Mouse (Mus musculus) urinary bladder, postnatal 4 days (tissue): ENCODE data around the gene Cd3e.
"Not testable (repeated sequence)": the region's sequence is repeated elsewhere in the genome, so short reads cannot be mapped to it uniquely, and the experiment has no call there.

ENCODE experiments used
- DNase-seq, 2 experiments: peaks; one replicate each; pipeline ENCODE4 v3.0.0; 2021 to 2022; ENCODE audit warnings: low spot score in 2 of 2

Cd3e gene

DNA sequence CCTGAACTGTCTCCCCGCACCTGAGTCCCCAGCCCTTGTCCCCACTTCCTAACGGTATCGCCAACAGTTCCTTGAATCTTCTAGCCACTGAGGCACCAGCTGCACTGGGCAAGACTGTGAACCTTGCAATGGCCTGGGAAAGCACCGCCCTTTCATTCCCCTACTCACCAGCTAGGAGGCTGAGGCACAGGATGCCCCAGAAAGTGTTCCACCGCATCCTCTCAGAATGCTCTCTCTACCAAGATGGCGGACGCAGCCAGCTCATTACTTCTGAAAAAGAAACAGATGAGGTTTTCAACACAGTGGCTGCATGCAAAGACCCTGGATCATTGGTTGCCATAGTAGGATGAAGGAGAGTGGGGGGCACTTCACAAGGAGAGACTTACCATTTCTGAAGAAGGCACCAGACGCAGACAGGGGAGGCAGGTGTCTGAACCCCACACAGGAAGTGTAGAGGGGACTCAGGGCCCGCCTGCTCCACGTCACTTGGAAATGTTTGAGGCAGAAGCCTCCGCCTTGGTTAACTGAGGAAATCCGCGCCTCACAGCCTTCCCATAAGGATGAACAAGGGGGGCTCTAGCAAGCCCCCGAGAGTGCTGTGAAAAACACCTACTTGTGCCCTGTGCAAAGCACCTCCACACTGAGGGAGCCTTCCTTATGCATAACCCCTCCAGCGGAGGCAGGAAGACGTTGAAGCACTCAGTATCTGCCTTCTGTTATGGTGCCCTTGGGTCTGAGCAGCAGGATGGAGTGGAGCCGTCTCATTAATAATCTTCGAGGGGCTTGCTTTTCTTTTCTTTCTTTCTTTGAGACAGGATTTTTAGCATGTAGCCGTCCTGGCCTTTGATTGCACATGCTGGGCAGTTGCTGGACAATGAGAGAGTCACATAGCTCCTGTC lies at the start of gene Cd3e:
Gene Cd3e, minus strand, starts transcription at position 448 of the 899 bp plus-strand sequence.
- DNase-seq = no peak

DNA sequence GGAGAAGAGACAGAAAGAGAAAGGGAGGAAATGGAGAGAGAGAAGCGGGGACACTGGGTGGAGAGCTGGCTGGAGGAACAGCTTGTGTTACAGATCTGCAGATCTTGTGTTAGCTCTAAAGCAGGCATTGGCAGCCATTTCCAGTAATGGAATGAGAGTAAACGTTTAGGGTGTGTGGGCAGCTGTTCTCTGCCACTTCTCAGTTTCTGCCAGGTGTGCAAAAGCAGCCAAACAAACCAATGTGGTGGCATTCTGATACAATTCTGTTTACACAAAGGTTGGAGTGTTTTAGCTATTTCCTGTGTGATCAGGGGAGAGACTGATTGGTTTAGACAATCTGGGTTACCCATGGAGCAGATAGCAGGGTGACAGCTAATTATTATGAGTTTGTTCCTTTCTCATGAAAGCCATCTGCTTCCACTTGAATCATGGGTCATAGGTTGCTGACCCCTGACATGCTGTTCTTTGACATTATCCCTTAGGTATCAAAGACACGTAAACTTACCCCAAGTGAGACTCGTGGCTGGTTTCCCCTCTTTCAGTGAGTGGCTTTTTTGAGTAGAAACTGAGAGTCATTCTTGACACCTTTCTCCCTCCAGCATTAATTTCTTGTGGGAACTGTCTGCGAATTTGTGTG lies 49.0 kb upstream of the Cd3e start:
- DNase-seq = no peak

GRCm38 (mm10) chr9:45055082-45055713 lies 45.8 kb upstream of the Cd3e start, which contains the start of gene Mpzl3:
Mpzl3 (plus strand) TSS chr9:45055186.
- peak; percentile 81 to 82 for DNase-seq

DNA sequence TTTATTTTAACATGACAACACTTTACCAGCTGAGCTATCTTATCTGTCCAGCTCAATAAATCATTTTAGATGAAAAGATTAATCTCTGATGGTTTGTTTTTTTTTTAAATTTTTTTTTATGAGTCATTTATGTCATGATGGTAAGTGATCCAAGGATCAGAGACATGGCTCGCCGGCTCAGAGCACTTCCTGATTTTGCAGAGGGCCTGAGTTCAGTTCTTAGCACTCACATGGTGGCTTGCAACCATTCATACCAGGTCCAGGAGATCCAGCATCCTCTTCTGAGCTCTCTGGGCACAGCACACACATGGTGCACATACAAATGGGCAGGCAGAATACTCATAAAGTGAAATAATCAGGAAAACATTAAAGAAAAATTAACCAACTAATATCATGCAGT lies 40.9 kb upstream of the Cd3e start:
- no peak for DNase-seq

DNA sequence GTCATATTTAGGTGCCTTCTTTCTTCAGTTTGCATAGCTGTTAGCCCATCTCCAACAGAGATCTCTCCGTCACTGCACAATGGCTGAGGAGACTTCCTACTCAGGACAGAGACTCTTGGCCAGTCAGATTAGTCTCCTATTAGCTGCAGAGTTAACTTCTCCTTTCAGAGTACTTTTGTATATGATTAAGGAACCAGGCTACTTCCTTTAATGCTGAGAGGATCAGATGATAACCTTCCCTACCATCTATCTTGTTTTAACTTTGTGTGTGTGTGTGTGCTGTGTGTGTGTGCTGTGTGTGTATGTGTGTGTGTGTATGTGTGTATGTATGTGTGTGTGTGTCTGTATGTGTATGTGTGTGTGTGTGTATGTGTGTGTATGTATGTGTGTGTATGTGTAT lies 40.3 kb upstream of the Cd3e start:
- DNase-seq = no peak

DNA sequence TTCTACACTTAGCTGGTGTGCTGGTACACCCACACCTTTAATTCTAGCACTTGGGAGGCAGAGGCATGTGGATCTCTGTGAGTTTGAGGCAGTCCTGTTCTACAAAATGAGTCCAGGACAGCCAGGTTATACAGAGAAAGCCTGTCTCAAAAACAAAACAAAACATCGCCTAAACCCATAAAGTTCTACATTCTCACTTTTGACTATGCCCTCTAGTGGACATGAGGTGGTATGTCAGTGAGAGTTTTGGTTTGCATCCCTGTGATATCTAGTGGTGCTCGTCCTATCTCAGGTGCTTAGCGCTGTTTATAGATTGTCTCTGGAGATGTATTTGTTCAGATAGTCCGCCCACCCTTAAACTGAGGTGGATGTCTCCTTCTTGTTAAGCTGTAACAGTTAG lies 39.1 kb upstream of the Cd3e start:
- DNase-seq = no peak

DNA sequence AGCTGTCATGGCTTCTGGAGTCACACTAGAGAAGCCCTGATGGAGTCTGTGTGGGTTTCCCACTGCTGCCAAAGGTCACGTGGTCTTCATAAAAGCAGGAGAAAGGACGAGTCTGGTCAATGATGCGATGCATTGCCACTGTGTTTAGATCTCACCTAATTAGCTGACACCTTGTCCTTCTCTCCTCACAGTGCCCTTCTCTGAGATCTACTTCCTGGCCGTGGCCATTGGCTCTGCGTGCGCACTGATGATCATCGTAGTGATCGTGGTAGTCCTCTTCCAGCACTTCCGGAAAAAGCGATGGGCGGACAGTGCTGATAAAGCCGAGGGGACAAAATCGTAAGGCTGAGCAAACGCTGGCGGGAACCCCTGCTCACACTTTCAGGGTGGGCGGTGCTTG lies 37.5 kb upstream of the Cd3e start:
- DNase-seq = no peak

- DNase-seq = no peak
Measured at GRCm38 (mm10) chr9:45042947-45043346, 33.5 kb upstream of the Cd3e start.

DNA sequence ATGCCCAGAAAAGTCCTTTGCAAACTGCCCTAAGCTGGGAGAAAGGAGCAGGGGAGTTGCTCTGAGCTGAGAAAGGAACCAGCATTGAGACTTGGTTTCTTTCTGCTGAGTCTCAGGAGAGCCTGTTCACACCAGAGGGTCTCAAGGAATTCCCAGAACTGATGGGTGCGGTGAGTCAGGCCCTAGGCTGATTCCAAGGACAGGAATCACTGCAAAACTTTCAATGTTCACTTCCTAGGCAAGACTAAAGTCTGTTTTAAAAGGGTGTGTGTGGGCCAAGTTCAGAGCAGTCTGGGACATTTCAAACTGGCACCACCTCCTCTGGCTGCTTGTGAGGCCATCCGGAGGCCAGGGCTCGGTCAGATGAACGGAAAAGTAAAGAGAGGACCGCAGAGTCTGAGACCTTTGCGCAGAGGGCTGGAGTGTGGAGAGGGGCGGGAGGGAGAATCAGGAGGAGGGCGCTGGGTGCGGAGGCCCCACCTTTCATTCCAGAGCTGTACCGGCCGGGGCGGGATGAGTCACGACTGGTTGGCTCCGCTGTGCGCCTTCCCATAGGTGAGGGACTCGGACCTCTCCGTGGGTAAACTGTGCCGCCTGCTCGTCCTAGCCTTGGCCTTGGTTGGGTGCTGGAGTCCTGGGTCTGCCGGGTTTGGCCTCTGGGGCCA lies 32.8 kb upstream of the Cd3e start:
- peak; percentile 68 to 74 for DNase-seq

- no peak for DNase-seq
Measured at GRCm38 (mm10) chr9:45041131-45041838, 31.9 kb upstream of the Cd3e start.

GRCm38 (mm10) chr9:45040066-45040845 lies 30.8 kb upstream of the Cd3e start:
- no peak for DNase-seq

GRCm38 (mm10) chr9:45039499-45039898 lies 30.1 kb upstream of the Cd3e start, which contains the start of gene Mpzl2:
Mpzl2 (plus strand) TSS chr9:45039799.
- no peak for DNase-seq

GRCm38 (mm10) chr9:45037803-45038202 lies 28.4 kb upstream of the Cd3e start:
- DNase-seq = not testable (repeated sequence)

DNA sequence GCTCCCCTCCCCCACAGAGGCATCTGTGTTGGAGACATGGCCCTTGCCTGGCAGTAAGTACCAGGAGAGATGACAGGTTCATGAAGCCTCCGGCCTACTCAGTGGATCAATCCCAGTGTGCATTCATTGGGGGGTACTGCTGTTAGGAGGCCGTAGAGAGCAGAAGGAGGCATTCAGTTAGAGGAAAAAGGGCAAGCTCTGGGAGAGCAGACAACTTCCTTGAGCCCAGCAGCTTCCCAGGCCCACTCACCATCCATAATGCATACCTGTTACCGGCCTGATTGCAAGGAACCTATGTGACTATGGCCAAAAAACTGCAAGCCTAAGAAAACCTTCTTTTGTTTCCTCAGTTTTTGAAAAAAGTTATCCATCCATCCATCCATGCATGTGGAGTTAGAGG lies 25.1 kb upstream of the Cd3e start:
- no peak for DNase-seq

DNA sequence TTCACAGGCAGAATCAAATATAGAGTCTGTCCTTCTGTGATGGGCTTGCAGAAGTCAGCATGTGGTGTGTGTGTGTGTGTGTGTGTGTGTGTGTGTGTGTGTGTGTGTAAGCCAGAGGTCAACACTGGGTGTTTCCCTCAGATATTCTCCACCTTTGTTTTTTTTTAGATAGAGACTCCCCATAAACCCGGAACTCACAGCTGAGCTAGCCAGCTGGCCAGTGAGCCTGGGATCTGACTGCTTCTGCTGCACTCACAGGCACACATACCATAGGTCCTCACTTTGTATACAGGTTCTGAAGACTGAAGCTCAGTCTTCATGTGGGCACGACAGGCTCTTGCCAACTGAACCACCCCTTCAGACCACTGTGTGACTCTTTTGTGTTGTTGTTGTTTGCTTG lies 22.8 kb upstream of the Cd3e start:
- DNase-seq = no peak

DNA sequence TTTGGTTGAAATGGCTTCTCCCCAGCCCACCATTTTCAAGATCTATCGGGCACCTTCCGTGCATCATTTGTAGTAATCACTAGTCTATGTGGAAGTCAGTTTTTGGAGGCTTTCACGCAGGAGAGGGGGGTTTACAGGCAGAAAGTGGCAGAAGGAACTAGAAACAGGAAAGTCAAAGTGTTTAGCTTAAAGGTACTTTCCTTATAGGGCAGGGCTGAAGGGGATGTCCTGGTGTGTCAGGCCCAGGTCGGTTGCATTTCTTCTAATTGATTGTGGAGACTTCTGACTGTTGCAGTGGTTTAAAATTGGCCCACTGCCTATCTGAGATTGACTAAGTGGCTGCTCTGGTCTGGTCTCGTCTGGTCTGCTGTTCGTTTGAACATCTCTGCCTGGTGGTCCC lies 20.9 kb upstream of the Cd3e start:
- DNase-seq = no peak

GRCm38 (mm10) chr9:45027376-45027775 lies 17.9 kb upstream of the Cd3e start:
- no peak for DNase-seq

GRCm38 (mm10) chr9:45024187-45024586 lies 14.8 kb upstream of the Cd3e start:
- no peak for DNase-seq

GRCm38 (mm10) chr9:45023638-45024037 lies 14.2 kb upstream of the Cd3e start:
- no peak for DNase-seq

GRCm38 (mm10) chr9:45022800-45023199 lies 13.4 kb upstream of the Cd3e start:
- DNase-seq = no peak

- DNase-seq = no peak
Measured at GRCm38 (mm10) chr9:45018031-45018430, 8.6 kb upstream of the Cd3e start.
